Mouse (Mus musculus) heart, embryonic 13.5 days (tissue): Measurements from ENCODE around the gene Zcchc13. TPM values are rescaled to one million over a fixed set of nuclear protein-coding genes. Genes with fewer than 3 reads are reported as not detected.

Experiments used
- ATAC-seq: fragments of 200-750 bp; cut with Nextera tagmentation; 2 replicates; pipeline ENCODE4 v1.8.0; 2017; ENCODE audit warnings: moderate TSS enrichment; ENCODE audit not compliant: insufficient number of reproducible peaks, low FRiP score, low TSS enrichment; ENCODE audit errors: extremely low read depth
- H3K27ac ChIP-seq: fragments of 300-500 bp; sonication (generic); replicated peaks from 2 replicates; pipeline ENCODE4 v1.5.1; 2015; ENCODE audit warnings: moderate library complexity, mild to moderate bottlenecking, inconsistent platforms
- H3K27me3 ChIP-seq: fragments of 300-500 bp; sonication (generic); replicated peaks from 2 replicates; pipeline ENCODE4 v1.6.1; 2015; ENCODE audit warnings: mild to moderate bottlenecking, inconsistent platforms
- H3K36me3 ChIP-seq: fragments of 300-500 bp; sonication (generic); 2 replicates; pipeline ENCODE4 v1.6.1; 2015; ENCODE audit warnings: mild to moderate bottlenecking, inconsistent platforms
- H3K4me1 ChIP-seq: fragments of 300-500 bp; sonication (generic); 2 replicates; pipeline ENCODE4 v1.6.1; 2015; ENCODE audit warnings: inconsistent platforms
- H3K4me2 ChIP-seq: fragments of 300-500 bp; sonication (generic); 2 replicates; pipeline ENCODE4 v1.6.1; 2015; ENCODE audit warnings: inconsistent platforms, mild to moderate bottlenecking, moderate library complexity
- H3K4me3 ChIP-seq: fragments of 300-500 bp; sonication (generic); 2 replicates; pipeline ENCODE4 v1.5.1; 2015; ENCODE audit warnings: moderate library complexity, mild to moderate bottlenecking, inconsistent platforms
- H3K9ac ChIP-seq: fragments of 300-500 bp; sonication (generic); 2 replicates; pipeline ENCODE4 v1.6.1; 2015; ENCODE audit warnings: inconsistent platforms, mild to moderate bottlenecking, moderate library complexity
- H3K9me3 ChIP-seq: fragments of 300-500 bp; sonication (generic); 2 replicates; pipeline ENCODE4 v1.6.1; 2016; ENCODE audit warnings: inconsistent platforms
- WGBS: fragments of 180-500 bp; shearing (Covaris S2); methylation state at CpG from one replicate; pipeline ENCODE4 v1.1.7; 2015; ENCODE audit warnings: mixed read lengths; 5-methylcytosine and 5-hydroxymethylcytosine counted together
- polyA plus RNA-seq: library from polyadenylated mRNA; unstranded; fragments of >200 nt; fragmentation: Nextera tagmentation; extraction: Ambion mirVana; gene quantifications from 2 replicates; pipeline ENCODE4 v1.2.1, GENCODE M21; 2015

Gene Zcchc13
- not detected in 2 replicates for polyA plus RNA-seq

GRCm38 (mm10) chrX:103630303-103630702 lies at the start of gene Zcchc13:
Gene Zcchc13 (plus strand): TSS chrX:103630586.
- Histone ChIP-seq H3K27me3 (peaks cover 35% of the 10 kb centered on the region), H3K4me2 (no peak within 1 kb of the TSS), H3K9ac (no peak within 1 kb of the TSS), H3K9me3 (no peaks in the 10 kb centered on the region), H3K4me3 (no peak within 1 kb of the TSS), H3K4me1 (no peaks in the 10 kb centered on the region), H3K36me3 (no peaks in the 10 kb centered on the region), H3K27ac (no peak within 1 kb of the TSS)
- WGBS: 78% methylated on average over 12 of the region's 12 CpGs
- no peak for ATAC-seq

GRCm38 (mm10) chrX:103584262-103584661 lies 46.1 kb upstream of the Zcchc13 start:
- H3K4me1 ChIP-seq: peaks cover 12% of the 10 kb centered on the region
- H3K27ac ChIP-seq: no peak overlapping the region
- WGBS: 12% methylated on average over 1 of the region's 1 CpGs
- H3K9me3 ChIP-seq: no peaks in the 10 kb centered on the region
- H3K27me3 ChIP-seq: no peaks in the 10 kb centered on the region
- peaks cover 17% of the 10 kb centered on the region for H3K36me3 ChIP-seq
- no peak overlapping the region for H3K9ac ChIP-seq
- ATAC-seq: no peak
- no peak overlapping the region for H3K4me2 ChIP-seq
- H3K4me3 ChIP-seq: no peak overlapping the region

- H3K4me2 ChIP-seq: no peak overlapping the region
- no peak overlapping the region for H3K9ac ChIP-seq
- no peak overlapping the region for H3K4me3 ChIP-seq
- H3K9me3 ChIP-seq: no peaks in the 10 kb centered on the region
- H3K27ac ChIP-seq: no peak overlapping the region
- H3K4me1 ChIP-seq: peaks cover 3% of the 10 kb centered on the region; the same call in 1 of the 2 replicates
- H3K27me3 ChIP-seq: no peaks in the 10 kb centered on the region
- no peak for ATAC-seq
- H3K36me3 ChIP-seq: peaks cover 37% of the 10 kb centered on the region
- 83% methylated on average over 6 of the region's 6 CpGs for WGBS
These were observed 38.3 kb upstream of the Zcchc13 start for GRCm38 (mm10) chrX:103592056-103592455.

GRCm38 (mm10) chrX:103602553-103602952 lies 27.8 kb upstream of the Zcchc13 start:
- no peak for ATAC-seq
- Histone ChIP-seq H3K27ac (no peak overlapping the region), H3K4me1 (no peaks in the 10 kb centered on the region), H3K36me3 (peaks cover 91% of the 10 kb centered on the region), H3K4me2 (no peak overlapping the region), H3K27me3 (no peaks in the 10 kb centered on the region), H3K9me3 (no peaks in the 10 kb centered on the region), H3K4me3 (no peak overlapping the region), H3K9ac (no peak overlapping the region)
- 88% methylated on average over 5 of the region's 5 CpGs for WGBS

DNA sequence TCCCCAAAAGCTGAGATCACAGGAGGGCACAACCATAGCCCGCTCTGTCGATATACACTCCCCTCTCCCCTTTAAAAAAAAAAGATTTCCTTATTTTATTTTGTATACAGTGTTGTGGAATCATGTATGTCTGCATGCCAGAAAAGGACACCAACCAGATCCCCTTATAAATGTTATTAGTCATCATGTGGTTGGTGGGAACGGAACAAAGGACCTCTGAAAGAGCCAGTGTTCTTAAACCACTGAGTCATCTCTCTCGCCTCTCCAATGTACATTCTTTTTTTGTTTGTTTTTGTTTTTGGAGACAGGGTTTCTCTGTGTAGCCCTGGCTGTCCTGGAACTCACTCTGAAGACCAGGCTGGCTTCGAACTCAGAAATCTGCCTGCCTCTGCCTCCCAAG lies 26.2 kb upstream of the Zcchc13 start:
- H3K4me2 ChIP-seq: no peak overlapping the region
- H3K36me3 ChIP-seq: peaks cover 89% of the 10 kb centered on the region
- WGBS: 87% methylated on average over 5 of the region's 5 CpGs

DNA sequence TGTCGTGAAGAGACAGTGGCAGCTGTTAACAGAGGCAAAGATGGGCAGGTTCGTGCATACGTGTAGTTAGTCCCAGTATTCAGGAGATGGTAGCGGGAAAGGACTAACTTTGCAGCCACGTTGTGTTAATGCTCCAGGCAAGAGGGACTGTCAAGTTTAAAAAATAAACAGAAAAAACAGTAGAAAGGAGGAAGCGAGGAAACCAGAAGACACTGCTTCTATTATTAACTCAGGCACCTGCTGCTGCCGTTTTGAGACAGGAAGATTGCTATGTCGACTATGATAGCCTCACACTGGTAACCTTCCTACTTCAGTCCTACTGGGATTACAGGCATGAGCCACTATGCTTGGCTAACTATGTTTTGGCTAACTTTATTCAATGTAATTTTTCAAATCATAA lies 24.9 kb upstream of the Zcchc13 start:
- no peaks in the 10 kb centered on the region for H3K27me3 ChIP-seq
- no peak for ATAC-seq
- H3K4me1 ChIP-seq: no peaks in the 10 kb centered on the region
- no peak overlapping the region for H3K4me3 ChIP-seq
- H3K9me3 ChIP-seq: no peaks in the 10 kb centered on the region
- no peak overlapping the region for H3K27ac ChIP-seq
- H3K4me2 ChIP-seq: no peak overlapping the region
- H3K36me3 ChIP-seq: peaks cover 90% of the 10 kb centered on the region
- no peak overlapping the region for H3K9ac ChIP-seq
- 72% methylated on average over 8 of the region's 8 CpGs for WGBS

More for the DNA sequence above, 26.2 kb upstream of the Zcchc13 start:
- no peaks in the 10 kb centered on the region for H3K27me3 ChIP-seq
- H3K27ac ChIP-seq: no peak overlapping the region
- H3K4me3 ChIP-seq: no peak overlapping the region
- H3K9ac ChIP-seq: no peak overlapping the region
- no peaks in the 10 kb centered on the region for H3K9me3 ChIP-seq
- ATAC-seq: no peak
- no peaks in the 10 kb centered on the region for H3K4me1 ChIP-seq

GRCm38 (mm10) chrX:103610401-103610800 lies 20.0 kb upstream of the Zcchc13 start:
- H3K27ac ChIP-seq: no peak overlapping the region
- H3K36me3 ChIP-seq: peaks cover 69% of the 10 kb centered on the region
- H3K27me3 ChIP-seq: no peaks in the 10 kb centered on the region
- H3K9ac ChIP-seq: no peak overlapping the region
- no peak for ATAC-seq
- H3K9me3 ChIP-seq: no peaks in the 10 kb centered on the region
- 95% methylated on average over 5 of the region's 5 CpGs for WGBS
- no peak overlapping the region for H3K4me2 ChIP-seq
- H3K4me3 ChIP-seq: no peak overlapping the region
- H3K4me1 ChIP-seq: no peaks in the 10 kb centered on the region

- Histone ChIP-seq H3K4me2 (no peak overlapping the region), H3K9me3 (no peaks in the 10 kb centered on the region), H3K27ac (no peak overlapping the region), H3K4me1 (0 out of 2 replicates have a peak, but pooled peaks cover 5% of the 10 kb centered on the region), H3K27me3 (no peaks in the 10 kb centered on the region), H3K4me3 (no peak overlapping the region), H3K9ac (no peak overlapping the region), H3K36me3 (peaks cover 60% of the 10 kb centered on the region)
- WGBS: 96% methylated on average over 2 of the region's 2 CpGs
- no peak for ATAC-seq
These were observed 18.9 kb upstream of the Zcchc13 start for GRCm38 (mm10) chrX:103611462-103611861.

GRCm38 (mm10) chrX:103614700-103615233 lies 15.6 kb upstream of the Zcchc13 start:
- Histone ChIP-seq H3K4me3 (no peak overlapping the region), H3K4me1 (peaks cover 14% of the 10 kb centered on the region), H3K27ac (no peak overlapping the region), H3K36me3 (peaks cover 33% of the 10 kb centered on the region), H3K4me2 (no peak overlapping the region), H3K9ac (no peak overlapping the region), H3K9me3 (no peaks in the 10 kb centered on the region), H3K27me3 (no peaks in the 10 kb centered on the region)
- WGBS: 91% methylated on average over 24 of the region's 24 CpGs
- no peak for ATAC-seq

GRCm38 (mm10) chrX:103615453-103615852 lies 14.9 kb upstream of the Zcchc13 start:
- H3K4me1 ChIP-seq: peaks cover 14% of the 10 kb centered on the region
- no peaks in the 10 kb centered on the region for H3K9me3 ChIP-seq
- ATAC-seq: no peak
- H3K36me3 ChIP-seq: peaks cover 26% of the 10 kb centered on the region
- peak overlapping the region; percentile 92 for H3K27ac ChIP-seq
- 81% methylated on average over 4 of the region's 4 CpGs for WGBS
- H3K9ac ChIP-seq: peak overlapping the region; percentile 83; the same call in 1 of the 2 replicates
- peak overlapping the region; percentile 73 for H3K4me2 ChIP-seq
- H3K4me3 ChIP-seq: peak overlapping the region; percentile 59
- no peaks in the 10 kb centered on the region for H3K27me3 ChIP-seq

DNA sequence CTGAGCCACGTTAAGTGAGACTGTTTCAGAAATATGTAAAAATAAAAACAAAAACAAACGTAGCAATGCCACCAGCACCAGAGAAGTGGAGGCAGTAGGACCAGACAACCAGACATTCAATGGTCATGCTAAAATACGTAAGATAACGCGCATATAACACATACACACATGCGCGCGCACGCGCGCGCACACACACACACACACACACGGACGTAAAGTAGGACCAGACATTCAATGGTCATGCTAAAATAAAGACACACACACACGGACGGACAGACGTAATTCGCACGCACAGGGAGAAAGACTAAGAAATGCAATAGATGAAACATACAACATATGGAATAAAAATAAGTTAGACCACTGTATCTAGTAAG lies 14.2 kb upstream of the Zcchc13 start:
- WGBS: 32% methylated on average over 19 of the region's 19 CpGs

More for the DNA sequence above, 14.2 kb upstream of the Zcchc13 start:
- H3K4me3 ChIP-seq: peak overlapping the region; percentile 59
- peaks cover 14% of the 10 kb centered on the region for H3K4me1 ChIP-seq
- H3K36me3 ChIP-seq: peaks cover 25% of the 10 kb centered on the region
- peak overlapping the region; percentile 73 for H3K4me2 ChIP-seq
- H3K9ac ChIP-seq: peak overlapping the region; percentile 83
- peak overlapping the region; percentile 92 for H3K27ac ChIP-seq
- H3K27me3 ChIP-seq: no peaks in the 10 kb centered on the region
- peak; percentile 23; the same call in 1 of the 2 replicates for ATAC-seq
- H3K9me3 ChIP-seq: no peaks in the 10 kb centered on the region
